Mouse (Mus musculus) kidney, adult 9 months (tissue): ENCODE data around the gene Kit.

Source experiments
- DNase-seq: peaks from one replicate; pipeline ENCODE4 v3.0.0; 2022

Kit gene

DNA sequence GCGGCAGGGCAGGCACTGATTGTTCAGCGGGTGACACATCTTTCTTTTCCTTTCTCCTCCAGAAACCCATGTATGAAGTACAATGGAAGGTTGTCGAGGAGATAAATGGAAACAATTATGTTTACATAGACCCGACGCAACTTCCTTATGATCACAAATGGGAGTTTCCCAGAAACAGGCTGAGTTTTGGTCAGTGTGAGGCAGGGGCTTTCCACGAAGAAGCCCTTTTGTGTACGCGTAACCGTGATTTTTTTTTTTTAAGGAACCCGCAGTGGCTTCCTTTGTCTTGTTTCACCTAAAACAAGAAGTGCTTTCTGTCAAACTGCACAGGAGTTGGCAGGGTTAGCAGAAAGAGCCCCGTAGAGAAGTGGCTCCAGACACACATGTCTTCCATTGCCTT, 65.9 kb downstream of the Kit start:
- DNase-seq = no peak

DNA sequence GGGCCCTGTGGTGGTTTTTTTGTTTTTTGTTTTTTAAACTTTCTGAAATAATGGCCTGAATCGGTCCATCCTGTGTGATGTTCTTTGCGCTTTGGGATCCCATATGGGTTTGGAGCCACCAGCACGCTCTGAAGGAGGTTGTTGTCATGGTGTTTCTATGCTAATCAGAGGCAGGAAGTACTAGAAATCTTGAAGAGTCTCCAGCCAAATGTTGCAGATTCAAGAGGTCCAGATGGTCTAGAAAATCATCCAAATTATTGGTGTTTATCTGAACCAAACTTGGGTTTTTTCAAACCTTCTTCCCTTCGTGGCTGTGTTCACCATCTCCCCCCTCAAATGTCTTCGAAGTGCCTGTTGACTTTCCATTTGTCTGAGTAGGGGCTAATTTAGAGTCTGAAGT, 72.3 kb downstream of the Kit start:
- DNase-seq = no peak

DNA sequence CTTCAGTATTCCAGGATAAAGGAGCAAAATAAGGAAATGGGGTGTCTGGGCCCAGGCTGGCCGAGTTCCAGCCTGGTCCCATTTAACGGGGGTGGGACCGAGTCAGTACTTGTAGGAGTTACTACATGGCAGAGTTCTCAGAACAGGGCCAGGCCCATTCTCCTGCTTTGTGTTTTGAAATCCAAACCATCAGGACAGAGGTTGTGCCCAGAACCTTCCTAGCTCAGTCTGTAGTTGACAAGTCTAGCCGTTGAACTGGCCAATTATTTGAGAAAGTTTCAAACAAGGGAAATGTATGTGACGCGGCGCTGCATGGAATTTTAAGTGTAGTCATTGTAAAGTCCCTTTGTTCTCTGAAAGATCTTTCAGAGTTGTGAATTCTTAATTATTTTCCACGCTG, 75.8 kb downstream of the Kit start:
- no peak for DNase-seq

DNA sequence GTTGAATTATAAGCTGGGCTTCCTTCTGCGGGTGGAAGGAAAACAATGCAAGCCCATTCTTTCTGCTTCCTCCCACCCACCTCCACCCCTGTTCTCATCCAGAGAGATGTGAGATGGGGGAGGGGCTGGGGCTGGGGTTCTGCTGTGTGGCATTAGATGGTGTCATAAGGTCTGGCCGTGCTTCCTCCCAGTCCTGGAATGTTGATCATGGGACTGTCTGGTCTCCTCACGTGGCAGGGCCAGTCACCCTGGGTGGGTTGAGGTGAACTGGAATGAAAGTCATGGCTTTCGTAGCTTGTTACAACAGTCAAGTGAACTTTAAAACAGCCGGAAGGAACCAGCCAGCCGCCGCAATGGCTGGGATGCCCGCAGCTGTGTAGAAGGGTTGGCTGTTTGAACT, 78.7 kb downstream of the Kit start:
- no peak for DNase-seq

DNA sequence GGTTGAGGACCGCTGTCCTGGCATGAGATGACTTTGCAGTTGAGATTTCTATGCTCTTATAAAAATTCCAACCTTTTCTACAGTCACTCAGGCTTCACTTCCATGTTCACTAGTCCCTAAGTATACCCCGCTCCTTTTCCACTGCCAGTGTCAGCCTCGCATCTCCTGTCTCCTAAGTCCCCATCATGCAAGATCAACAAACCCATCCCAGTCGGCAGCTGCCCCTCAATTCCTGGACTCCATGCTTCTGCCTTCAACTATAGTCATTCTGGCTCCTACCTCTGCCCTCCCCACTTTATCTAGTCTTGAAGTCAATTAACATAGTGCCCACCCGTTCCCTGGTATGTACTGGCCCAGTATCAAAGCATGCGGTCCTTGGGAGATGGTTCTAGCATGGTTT, 83.9 kb downstream of the Kit start:
- no peak for DNase-seq

DNA sequence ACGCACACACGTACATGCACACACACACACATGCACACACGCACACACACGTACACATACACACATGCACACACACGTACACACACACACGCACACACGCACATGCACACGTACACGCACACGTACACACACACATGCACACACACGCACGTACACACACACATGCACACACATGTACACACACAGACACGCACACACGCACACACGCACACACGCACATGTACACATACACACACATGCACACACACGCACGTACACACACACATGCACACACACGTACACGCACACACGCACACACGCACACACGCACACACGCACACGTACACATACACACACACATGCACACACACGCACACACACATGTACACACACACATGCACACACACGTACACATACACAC, 85.6 kb downstream of the Kit start:
- no peak for DNase-seq

DNA sequence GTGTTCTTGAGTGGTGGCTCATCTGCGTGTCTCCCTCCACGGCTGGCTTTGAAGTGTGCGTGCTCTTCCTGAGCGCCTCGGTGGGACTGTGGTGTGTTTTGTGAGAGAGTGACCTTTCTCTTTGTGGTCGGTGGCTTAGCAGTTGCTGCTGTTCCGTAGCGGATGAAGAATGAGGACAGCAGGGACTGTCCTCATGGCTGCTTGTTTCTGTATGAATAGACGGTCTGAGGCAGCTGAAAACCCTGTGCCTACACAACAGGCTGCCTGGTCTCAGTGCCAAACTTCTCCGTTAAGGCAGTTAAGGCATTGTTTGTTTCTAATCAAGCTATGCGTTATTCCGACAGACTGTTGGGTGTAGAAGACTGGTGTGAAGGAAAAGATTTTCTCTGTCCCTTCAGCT, 87.8 kb downstream of the Kit start:
- no peak for DNase-seq

DNA sequence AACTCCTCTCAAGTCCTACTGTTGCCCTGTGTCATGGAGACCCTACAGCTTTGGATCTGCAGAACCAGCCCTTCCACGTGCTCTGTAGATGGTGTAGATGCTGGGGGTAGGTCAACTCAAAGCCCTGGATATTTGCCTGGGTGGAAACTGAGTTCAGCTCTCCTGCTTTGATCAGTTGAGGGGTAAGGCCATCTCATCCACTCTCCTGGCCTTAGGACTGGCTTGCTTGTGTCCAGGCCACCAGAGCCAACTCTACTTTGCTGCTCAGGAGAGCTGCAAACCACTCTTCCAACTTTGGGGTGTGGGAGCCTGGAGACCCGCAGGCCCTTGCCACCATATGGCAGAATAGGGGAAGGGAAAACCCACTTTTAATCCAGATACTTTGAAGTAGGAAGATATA, 89.1 kb downstream of the Kit start:
- no peak for DNase-seq

DNA sequence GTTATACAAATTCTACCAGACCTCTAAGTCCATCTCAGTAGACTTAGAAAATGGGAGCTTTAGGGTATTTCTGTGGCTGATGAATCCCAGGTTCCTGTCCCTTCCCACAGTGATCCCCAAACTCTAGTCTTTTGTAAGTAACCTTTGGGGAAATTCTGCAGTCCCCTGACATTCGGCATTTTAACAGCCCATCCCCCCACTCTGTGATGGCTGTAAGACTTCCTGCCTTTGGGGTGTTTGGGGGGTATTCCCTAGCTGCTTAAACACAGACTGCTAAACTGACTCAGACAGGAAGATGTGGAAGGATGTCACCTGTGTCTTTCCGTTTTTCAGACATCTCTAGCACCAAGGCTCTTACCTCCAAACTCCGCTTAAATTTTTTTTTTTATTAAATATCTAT, 92.4 kb downstream of the Kit start:
- DNase-seq = no peak

DNA sequence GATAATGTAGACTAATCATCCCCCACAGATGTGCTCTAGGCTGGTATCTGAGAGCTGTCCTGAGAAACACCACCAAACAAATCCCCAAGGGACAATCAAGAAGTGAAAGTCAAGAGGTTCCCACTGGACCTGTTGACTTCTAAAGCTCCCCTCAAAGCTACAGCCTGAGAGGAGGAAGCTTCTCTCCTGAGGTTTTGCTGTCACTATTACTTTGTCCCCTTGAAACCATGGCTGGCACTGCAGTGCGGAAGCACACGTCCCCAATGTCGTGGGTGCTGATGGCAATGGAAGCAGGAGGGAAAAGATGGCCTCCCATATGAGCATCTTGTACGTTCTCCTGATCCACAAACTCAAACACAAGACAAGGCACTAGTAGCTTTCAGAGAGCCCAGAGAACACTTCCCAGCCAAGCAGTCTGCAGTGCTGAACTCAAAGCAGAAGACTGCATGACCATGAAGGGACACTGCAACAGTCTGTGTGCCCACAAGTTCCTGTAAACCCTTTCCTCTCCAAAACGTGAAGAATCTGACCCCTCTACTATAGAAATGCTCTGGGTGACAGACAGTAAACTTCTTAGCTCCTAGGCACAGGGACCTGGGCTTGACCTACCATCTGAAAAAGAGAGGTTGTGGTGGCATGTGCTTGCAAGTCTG, 96.5 kb downstream of the Kit start:
- DNase-seq = no peak

DNA sequence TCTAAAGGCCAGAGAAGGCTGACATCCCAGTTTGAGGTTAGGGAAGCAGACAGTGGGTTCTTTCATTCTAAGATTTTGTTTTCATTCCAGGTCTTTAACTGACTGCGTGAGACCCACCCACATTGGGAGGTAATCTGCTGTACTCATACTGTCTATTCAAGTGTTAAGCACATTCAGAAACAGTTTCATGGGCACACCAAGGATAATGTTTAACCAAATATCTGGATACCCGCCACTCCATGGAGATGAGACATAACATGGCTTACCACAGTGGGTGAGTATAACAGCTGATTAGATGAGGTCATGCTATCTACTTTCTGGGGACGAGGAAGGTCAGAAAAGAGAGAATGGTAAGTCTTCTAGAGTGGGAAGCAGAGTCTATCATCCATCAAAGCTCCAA, 101.3 kb downstream of the Kit start:
- DNase-seq = peak; percentile 48

DNA sequence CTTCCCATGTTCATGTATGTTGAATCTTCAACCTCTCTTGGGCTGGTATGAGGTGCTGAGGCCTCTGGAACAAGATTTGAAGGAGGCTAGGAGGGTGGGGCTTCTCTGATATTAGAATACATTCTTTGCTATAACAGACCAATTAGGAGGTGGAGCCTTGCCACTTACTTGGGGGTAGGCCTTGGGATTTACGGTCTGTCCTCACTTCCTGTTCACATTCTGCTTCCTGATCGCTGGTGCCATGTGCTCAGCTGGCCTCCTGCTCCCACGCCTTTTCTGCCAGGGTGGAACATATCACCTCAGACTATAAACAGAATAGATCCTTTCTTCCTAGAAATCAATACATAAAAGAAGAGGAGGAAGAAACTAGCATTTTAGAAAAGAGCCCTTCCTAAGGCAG, 105.2 kb downstream of the Kit start:
- DNase-seq = no peak

DNA sequence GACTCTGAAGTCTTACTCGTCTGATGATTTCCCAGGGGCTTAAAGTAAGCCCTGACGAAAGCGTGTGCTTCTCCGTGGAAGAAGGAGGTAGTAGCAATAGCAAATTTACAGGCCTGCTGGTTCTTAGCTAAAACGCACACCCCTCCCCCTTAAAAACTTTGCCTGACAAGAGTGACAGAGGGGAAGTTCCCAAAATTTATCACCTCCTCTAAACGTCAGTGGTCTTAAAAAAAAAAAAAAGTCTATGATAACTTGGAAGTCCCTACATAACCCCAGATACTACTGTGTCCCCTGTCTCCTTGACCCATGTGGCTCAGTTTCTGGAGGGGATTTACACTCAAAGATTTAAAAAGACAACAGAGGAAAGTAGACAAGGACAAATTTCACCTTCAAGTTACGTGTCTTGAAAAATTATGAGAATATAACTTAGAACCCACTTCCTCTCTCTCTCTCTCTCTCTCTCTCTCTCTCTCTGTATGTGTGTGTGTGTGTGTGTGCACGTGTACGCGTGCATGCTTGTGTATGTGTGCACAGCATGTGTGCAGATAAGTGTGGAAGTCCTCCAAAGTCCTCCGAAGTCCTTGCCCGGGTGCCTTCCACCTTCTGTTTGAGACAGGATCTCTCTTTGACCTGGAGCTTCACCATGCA, 120.6 kb downstream of the Kit start:
- DNase-seq = no peak

DNA sequence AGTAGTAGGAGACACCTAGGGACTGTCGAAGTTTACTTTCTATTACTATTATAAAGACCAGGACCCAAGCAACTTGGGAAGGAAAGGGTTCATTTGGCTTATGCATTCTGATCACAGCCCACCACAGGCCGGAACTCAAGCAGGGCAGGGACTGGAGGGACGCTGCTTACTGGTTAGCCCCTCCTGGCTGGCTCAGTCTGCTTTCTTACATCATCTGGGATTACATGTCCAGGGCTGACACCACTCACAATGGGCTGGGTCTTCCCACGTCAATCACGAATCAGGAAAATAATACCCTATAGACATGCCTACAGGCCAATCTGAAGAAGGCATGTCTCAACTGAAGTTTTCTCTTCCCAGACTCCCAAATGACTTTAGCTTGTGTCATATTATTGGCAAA, 122.2 kb downstream of the Kit start:
- DNase-seq = no peak

DNA sequence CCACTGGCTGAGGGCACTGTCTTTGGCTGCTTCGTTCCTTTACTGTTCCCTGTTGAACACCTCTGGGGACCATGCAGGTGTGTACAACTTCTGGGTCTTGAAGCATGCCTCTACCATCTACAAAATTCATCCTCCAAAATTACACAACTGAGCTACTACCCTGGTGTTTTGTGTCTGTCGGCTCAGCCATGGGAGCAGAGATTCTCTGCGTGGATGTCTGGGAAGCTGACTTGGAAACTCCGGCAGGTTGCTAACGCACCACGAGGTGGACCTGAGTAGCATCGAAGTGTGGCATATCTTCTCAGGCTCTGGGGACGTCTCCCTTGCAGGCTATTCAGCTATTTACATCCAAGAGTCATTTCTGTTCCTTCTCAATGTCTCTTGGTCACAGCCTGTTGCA, 123.8 kb downstream of the Kit start:
- DNase-seq = no peak

DNA sequence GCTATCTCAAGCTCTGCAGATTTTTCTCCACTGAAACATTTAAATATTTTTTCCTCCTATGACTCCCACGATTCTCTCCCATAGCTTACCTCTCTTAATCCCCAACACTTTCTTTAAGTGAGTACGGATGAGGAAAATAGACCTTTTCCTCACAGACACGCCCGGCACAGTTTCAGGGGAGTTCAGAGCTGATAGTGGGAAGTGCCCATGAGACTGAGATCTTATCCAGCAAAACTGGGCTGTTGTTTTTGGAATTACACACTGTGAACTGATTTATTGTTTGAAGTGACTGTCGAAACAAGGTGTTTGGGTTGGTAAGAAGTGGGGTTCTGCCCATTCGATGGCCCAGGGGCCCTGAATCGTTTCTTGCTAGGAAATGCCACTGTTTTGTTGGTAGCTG, 124.4 kb downstream of the Kit start:
- DNase-seq = no peak

DNA sequence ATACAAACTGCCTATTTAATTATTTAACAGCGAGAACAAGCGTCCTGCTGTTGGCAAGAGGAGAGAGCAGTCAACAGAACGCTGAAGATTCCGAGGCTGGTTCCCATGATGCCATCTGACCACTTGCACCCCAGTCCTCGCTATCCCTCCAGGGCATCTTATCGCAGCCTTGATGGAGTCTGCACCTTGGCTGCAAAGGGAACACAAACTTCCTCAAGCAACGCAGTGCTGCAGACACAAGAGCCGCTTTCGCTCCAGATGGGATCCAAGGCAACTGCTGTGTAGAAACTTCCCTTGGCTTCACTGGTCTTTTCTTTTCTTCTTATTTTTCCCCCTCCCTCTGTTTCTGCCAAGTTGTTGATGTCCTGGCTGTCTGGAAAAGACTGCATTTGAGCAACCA, 124.8 kb downstream of the Kit start:
- no peak for DNase-seq

DNA sequence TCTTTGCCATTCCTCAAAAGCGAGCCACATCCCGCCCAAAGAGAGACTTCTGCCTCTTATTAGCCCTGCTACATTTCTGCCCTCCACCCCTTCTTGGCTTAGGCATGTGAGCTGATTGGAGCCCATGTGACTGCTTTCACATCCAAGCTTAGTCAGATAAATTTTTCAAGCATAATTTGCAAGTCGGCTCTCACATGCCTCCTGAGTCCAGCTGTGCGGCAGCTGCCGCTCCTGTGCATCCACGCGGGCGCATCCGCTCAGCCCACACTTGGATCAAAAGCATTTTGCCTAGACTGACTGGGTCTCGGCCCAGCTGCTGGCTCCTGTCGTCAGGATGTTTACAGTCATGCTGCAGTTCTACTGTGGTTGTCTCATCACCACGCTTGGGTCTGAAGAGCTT, 126.9 kb downstream of the Kit start:
- no peak for DNase-seq

DNA sequence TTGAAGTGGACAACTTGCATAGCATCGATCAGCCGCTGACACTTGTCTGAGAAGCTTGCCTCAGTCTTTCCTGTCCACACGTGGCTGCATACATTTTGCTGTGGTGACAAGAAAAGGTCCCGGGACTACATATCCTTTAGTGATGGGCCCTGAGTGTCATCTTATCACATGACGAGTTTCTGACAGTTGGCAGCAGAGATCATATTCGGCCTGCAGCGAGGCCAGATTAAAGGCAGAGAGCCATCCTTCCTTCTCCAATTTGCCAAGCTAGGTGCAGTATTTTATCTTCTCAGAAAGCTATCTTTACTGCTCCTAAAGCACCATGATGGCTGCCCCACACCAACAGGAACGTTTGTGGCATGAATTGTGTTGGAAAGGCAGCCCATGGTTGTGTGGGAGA, 127.4 kb downstream of the Kit start:
- no peak for DNase-seq

DNA sequence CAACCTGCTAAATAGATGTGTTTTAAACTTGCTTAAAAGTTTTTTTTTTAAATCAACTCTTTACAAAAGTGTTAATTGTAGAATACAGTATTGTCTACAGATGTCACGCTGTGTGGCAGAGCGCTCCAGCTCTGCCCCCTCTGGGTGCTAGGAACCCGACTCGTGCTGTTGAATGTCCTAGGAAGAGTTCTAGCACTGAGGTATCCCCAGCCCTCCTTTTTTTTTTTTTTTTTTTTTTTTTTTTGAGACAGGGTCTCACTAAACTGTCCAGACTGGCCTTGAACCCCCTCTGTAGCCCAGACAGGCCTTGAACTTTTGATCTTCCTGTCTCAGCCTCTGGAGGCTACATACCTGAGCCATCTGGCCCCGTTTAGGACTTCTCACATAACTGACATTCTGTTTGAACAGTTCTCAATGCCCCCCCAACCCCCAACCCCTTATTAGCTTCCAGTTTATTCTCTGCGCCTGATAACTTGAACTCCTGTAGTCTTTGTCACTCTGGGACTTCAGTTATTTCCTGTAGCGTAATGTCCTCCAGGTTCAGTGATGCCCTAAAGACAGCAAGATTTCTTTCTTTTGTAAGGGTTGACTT, 130.0 kb downstream of the Kit start:
- DNase-seq = no peak

DNA sequence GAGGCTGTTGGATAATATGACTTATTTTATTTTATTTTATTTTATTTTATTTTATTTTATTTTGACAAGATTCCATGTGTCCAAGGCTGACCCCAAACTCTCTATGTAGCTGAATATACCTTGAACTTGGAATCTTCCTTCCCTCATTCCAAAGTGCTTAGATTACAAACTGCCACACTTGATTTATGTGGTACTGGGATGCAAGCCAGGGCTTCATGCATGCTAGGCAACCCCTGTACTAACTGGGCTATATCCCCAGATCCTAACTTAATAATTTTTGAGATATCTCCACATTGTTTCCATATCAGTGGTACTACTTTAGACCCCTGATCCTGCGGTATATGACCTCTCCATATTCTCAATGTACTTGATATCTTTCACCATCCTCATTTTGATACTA, 130.7 kb downstream of the Kit start:
- DNase-seq = no peak
